Mouse (Mus musculus) cerebellum, postnatal 14 days (tissue): Measurements from ENCODE around the gene Olfr71.
A peak's percentile ranks its signal among the peaks of the same experiment; 100 is the strongest.

Source experiments
- DNase-seq, 2 experiments: peaks; one replicate each; pipeline ENCODE4 v3.0.0; 2021; ENCODE audit warnings: mixed read lengths in 2 of 2

The Olfr71 gene

DNA sequence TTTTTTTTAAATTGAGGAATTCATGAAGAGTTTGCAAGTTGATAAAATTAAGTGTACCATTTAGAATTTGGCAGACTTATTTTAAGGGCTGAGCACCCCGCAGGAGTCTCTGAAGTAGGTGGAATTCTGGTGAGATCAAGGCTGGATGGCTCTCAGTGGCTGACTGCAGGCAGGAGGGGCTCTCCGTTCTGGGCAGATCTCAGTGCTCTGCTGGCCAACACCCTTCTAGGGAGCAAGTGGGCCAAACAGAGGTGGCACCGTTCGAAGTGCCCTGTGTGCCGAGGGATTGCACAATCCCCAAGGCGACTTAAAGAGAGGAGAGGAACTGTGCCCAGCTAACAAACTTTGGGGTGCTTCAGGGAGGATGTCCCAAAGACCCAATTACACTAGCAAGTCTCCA is at the start of gene Olfr71:
Gene Olfr71, minus strand, starts transcription at position 387 of the 400 bp plus-strand sequence.
- no peak for DNase-seq

DNA sequence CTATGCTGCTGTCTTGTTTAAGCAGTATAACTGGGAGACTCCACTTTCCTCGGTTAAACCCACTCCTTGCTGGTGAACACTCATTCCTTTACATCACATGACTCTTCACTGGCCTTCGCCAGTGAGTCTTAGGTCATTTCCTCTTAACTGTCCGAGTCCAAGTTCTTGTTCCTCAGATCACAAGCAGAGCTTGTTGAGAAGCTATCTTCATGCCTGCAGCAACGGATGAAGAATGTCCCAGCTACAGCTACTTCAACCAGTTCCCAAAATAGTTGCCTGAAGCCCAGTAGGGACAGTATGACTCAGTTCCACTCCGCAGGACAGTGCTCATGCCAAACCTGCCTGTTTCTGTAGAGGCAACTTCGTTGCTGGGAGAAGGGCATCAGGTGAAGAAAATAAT is 47.2 kb upstream of the Olfr71 start:
- DNase-seq, result no peak

DNA sequence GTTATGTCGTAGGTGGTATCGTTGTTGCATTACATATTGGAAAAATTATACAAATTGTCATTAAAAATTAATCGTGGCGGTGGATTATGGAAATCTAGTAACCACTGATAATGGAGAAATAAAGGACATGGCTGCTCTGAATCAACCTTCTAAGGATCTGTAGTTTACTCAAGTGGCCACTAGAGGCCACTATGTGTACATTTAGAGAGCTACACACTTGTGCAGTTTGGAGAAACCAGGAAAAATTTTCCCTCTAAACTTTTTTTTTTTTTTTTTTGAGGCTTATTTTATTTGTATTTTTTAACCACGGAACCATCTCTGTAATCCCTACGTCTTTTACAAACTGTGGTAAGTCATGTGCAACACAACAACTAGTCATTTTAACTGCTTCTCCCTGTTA is 35.1 kb upstream of the Olfr71 start:
- peak; percentile 28 to 46 for DNase-seq

DNA sequence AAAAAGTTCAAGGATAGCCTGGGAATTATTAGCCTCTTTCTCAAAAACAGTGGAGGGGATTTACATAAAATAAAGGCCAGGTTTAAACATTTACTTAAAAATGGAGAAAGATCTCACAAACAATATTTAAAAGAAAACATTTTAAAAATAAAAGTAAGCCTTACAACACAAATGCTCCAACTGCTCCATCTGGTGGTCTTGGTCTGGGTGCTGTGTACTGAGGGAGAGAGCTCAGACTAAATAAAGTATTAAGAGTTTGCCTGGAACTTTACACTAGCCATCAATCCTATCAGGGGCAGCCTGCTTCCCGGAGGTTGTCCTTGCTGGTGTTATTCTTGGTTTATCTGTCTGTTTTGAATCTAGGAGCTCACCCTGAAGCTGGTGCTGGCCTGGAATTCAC is 33.0 kb upstream of the Olfr71 start:
- no peak for DNase-seq

DNA sequence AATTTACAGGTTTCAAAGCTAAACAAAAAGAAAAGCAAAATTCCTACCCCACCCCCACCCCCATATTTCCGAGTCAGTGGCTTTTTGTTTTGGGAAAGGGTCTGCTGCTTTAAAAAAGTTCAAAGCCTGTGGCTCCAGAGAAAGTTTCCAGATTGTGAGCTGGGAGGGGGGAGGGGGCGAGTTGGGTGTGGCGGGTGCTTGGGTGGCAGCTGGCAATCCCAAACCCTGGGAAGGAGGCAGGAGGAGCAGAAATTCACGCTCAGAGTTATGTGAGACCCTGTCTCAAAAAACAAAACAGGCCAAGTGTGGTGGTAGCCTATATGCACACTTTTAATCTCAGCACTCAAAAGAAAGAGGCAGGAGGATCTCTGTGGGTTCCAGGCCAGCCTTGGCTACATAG is 32.6 kb upstream of the Olfr71 start:
- no peak for DNase-seq

DNA sequence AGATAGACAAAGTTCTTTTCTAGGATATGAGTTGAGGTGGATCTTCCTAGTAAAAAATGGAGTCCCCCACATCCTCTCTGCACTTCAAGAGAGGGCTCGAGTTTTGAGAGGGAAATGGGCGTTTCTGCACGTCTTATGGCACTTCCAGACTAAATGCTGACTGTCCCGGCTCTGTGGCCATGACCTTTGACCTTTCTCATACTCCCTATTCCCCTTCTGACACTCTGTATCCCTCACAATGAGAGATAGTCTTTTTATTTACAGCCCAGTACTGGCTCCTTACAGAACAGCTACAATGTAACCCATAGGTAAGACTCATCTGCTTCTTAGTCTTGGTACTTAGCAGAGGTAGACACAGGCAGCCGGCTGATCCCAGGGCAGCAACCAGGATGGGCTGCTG is 31.5 kb upstream of the Olfr71 start:
- DNase-seq, result no peak

DNA sequence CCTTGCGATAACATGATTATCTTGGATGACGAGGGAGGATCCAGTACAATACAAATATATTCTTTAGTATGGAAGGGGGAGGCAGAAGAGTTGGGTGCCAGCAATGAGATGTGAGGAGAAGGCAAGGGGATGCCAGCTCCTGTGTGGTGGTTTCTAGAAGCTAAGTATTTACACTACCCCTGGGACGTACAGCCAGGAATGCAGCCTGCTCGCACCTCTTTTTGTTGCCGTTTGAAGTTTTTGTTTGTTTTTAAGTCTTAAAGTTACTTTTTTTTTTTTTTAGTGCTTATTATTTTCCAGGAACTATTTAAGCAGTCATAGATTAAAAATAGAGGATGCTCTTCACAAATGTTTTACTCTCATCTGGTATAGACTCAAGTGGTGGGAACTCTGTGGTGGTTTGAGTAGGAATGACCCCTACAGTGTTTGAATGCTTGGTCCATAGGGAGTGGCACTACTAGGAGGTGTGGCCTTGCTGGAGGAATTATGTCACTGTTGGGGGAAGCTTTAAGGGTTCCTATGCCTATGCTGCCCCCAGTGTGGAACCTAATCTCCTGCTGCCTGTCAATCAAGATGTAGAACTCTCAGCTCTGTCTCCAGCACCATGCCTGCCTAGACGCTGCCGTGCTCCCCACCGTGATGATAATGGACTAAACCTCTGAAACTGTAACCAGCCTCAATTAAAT is 29.1 kb upstream of the Olfr71 start:
- DNase-seq, result no peak

DNA sequence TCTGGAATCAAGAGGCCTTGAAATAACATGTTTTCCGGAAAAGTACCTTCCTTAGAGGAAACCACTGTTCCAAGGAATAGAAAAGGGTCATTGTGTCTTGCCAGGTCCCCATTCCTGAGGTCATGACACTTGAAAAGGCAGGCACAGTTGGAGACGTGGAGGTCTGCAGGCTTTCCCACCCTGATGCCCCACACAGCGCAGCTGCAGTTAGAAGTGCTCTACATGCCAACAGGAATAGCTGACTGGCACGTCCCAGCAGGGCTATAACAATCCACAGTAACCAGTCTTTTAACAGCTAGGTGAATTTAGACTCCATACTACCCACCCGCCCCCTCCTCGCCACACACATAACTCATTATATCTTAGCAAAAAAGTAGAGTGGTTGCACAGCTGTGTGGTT is 27.1 kb upstream of the Olfr71 start:
- no peak for DNase-seq

DNA sequence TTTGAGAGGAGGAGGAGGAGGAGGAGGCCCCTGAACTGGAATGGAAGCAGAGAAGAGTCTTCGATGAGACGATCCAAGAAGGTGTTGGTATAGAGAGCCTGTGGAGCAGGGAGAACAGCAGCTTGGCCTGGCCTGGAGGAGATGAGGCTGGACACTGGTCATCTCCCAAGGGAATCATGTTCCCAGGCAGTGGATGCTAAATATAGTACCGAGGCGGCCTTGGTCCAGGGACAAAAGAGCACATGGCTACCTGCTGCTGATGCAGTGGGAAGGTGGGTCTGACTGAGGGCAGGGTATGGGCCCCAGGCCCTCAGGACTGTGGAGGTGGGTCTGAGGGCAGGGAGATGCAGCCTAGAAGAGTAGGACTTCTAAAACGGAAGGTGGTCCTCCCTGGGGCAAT is 23.1 kb upstream of the Olfr71 start:
- DNase-seq, result no peak

DNA sequence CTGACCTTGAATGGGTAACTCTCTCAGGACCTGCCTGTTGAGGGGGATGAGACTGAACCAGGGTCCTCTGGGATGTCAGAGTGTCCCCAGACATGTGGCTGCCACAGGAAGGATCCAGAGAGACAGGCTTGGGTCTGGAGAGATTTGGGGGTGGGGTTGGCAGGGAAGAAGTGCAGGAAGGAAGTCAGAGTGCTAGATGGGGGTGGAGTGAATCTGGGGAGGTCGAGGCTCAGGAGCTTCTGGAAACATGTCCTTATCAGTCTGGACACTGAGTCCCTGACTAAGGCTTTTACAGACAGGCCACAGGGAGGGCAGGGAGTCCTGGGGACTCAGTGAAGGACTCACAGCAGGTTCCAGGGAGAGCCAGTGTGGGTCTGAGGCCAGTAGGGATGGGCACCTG is 22.1 kb upstream of the Olfr71 start:
- no peak for DNase-seq

DNA sequence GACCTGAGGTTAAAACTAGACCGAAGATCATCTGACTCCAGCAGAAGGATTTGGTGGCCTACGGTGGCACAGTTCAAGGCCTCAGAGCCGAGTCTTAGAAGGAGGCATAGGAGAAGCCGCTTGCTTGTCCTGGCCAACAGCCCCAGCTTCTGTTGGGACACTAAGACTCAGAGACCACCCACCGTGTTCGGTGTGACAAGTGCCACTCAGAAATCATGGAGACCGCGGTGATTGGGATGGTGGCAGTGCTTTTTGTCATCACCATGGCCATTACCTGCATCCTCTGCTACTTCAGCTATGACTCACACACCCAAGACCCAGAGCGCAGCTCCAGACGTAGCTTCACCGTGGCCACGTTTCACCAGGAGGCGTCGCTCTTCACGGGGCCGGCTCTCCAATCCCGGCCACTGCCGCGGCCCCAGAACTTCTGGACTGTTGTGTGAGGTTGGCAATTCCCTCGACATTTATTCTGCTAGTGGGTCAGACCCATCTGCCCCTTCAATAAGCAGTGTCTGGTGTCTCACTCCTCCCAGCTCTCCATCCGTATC is 20.8 kb upstream of the Olfr71 start:
- DNase-seq, result no peak

DNA sequence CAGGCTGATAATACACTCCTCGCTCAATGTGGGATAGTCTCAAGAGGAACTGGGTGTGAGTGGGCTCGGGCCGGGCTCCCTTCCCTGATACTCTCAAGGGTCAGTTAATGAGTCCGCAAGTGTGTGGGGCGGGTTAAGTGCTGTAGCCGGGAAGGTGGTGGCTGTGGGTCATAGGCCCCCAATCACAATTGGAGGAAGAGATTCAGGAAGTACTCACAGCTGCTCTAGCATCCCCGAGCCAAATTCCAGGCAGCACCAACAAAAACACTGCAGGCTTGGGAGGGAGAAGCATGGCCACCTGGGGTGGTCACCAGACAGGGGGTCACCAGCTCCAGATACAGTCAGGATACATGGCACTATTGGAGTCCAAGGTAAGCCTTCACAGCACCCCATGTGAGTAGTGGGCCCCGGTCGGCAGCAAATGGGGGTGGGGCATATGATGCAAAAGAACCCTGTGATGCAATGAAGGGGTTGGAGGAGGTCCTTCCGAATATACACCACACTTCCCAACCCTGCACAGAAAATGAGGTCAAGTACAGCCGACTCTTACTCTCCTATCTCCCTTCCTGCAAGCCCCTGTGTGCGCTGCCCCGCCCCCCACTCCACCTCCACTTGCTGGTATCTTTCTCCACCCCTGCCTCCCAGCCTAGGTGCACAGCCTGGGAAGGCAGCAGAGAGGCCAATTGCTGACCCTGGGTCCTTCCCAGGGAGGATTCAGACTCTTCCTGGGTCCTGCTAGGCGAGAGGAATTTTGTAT is 19.9 kb upstream of the Olfr71 start, which contains the start of gene Spaar:
Gene Spaar, plus strand, starts transcription at position 241 of the 757 bp plus-strand sequence.
- DNase-seq, result no peak

DNA sequence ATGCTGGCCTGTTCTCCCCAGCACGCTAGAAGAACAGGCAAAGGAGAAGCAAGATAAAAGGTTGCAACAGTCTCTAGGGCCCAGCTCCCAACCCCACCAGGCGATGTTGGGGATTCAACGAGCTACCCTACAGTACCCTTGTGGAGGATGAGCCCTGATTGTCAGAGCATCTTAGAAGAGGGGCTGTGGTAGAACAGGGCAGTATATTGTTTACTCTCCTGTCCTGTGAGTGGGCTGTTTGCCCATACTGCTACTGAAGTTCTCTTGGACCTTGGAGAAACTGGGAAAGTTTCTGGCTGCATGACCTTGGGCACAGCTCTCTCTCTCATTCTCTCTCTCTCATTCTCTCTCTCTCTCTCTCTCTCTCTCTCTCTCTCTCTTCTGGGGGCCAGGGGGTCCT is 19.1 kb upstream of the Olfr71 start:
- no peak for DNase-seq

DNA sequence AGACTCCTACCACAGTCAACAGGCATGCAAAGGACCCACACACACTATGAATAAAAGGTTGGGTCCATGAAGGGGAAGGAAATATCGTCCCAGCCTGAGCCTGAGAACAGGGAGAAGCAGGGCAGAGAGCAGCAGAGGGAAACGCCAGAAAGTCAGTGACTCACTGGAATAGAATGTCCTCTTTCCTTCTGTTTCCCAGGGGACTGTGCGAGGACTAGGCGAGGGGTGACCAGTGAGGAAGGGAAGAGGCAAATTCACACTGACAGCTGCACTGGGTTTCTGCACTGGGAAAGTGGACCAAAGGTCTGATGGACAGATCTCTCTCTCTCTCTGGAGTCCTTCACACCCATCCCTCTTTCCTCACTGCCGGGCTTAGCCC is 18.5 kb upstream of the Olfr71 start:
- no peak for DNase-seq

DNA sequence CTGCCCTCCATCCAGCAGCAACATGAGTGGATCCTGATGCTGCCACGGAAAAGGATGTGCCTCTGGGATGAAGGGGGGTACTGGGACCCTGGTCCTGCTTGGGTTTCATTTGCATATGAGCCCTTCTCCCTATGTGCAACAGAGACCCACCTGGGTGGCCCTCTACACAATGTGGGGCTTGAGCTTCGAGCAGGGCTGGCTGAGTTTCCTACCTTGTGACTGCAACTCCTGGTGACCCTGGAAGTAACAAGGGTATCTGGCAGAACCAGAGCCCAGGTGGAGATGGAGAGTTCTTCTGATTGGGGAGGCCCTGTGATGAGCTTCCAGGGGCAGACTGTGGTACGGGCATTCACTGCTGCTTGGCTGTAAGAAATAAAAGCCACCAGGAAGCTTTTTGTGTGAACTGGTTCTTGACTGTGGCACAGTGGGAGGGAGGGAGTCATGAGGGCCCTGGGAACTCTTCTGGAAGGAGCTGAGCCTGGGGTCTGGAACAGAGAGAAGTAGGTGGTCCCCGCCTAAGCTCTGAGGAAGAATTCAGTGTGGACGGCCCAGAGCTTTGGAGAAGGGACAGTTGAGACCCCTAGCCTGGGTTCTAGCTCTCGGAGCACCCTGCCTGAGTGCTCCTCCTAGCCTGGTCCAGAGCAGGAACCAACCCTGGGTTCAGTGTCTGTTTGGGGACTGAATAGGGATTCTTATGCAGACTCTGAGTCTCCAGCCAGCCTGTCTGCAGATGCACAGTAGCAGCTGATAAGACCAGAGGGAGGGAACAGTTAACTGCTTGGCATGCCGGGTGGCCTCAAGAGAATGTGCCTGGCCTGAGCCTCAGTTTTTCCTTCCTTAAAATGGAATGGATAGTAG is 17.9 kb upstream of the Olfr71 start:
- DNase-seq, result no peak

DNA sequence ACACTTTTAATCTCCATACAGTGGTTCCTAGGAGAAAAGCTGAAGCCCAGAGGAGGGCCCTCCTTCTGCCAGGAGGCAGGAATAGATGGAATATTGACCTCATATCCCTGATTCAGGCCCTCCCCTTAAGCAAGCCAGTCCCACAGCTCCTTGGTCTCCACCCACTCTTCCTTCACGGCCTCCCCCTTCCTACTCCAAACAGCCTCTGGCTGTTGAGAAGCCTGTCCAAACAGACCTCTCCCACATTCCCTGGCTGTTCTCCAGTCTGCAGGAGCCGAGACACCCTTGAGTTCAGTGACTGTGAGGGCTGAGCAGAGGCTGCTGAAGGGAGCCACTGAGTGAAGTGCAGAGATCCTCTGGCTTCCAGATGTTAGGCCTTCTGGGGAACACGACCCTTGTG is 16.9 kb upstream of the Olfr71 start, which contains the start of gene Hrct1:
Gene Hrct1, plus strand, starts transcription at position 194 of the 400 bp plus-strand sequence.
- DNase-seq, result no peak

DNA sequence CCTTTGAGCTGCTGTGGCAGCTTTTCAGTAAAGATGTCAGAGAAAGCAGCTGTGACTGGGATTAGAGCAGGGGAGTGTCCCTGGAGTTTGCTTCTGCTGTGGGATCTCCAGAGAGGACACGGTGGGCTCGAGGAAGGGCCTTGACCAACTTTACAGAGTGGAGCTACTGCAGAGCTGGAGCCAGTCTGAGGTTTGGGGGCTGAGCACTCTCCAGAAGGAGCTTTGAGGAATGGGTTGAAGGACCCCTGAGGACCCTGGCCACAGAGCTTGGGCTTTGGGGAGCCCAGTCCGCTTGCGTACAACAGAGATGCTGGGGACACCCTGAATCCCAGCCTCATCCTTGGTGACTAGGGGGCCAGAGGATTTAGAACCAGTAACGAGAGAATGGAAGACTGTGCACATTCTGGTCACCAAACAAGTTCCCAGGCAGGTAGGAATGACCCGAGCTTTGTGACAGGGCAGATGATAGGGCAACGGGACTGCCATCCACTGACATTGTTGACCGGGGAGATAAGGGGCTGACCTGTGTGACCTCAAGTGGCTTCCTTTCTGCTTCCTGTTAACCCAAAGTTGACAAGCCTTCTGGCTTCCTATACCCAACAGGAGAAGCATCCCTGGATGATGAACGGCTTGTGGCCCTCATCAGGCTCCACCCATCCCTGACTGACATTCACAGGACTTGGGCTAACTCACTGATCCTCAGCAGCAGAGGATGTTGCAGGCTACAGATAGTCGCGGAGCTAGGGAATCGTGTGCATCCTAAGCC is 16.4 kb upstream of the Olfr71 start:
- no peak for DNase-seq

DNA sequence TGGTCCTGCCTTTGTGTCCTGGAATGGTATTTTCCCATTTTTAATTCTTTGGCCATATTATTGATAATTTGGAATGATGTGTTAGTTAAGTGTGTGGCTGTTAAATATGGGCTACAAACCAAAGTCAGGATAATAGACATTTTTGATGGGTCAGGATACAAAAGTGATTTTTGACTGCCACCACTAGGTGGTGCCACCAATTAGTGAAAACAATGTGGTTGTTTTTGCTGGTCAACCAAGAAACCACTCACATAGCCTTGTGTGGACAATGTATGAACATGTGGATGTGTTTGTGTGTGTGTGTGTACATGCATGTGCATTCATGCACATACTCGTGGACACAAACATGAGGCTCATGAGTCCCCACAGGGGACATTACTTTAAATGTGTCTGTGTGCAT is 14.7 kb upstream of the Olfr71 start:
- peak; percentile 64 to 76 for DNase-seq

DNA sequence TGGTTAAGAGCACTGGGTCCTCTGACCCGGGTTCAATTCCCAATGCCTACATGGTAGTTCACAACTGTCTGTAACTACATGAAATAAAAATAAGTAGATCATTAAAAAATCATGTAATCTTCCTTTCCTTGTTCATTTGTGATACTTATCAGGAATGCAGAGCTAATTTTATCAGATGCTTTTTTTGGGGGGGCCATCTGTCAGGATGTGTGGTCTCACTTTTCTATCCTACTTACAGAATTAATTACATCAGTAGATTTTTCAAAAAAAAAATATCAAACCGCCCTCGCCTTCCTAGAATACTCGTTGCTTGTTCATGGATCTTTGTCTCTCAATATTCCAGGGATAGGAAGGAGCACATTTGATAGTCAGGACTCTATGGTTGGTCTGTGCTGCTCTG is 12.1 kb upstream of the Olfr71 start:
- DNase-seq, result no peak

DNA sequence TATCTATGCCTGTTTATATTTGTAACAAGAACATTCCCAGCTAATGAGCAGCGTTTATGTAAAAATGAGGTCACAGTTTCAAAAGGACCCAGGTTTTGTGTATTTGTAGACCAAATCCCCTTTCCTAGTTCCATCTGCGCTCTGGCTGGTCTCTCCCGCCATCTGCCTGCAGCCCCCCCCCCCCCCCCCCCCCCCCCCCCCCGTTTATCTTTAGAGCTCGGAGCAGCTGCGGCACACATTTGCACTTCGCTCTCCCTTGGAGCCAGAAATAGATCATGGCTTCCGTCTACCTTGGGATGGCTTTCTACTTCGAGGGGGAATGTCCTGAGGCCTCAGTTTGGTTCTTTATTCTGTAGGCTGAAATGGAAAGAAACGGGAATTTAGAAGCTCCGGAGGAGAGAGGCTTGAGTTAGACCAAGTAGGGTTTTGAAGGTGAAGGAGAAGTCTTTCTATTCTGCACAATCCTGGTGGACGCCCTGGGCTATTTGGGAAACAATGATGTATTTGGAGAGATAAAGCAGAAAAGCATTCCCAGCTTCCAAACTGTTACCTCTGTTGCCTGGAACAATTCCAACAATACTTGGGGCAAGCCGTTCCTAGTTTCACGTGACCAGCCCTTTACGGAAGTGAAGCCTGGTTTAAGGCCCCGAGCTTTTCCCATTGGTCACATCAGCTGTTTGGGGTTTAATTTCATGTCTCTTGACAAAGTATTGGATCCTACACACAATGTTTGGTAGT is 10.6 kb upstream of the Olfr71 start:
- DNase-seq, result peak in 1 of 2 experiments; percentile 38

DNA sequence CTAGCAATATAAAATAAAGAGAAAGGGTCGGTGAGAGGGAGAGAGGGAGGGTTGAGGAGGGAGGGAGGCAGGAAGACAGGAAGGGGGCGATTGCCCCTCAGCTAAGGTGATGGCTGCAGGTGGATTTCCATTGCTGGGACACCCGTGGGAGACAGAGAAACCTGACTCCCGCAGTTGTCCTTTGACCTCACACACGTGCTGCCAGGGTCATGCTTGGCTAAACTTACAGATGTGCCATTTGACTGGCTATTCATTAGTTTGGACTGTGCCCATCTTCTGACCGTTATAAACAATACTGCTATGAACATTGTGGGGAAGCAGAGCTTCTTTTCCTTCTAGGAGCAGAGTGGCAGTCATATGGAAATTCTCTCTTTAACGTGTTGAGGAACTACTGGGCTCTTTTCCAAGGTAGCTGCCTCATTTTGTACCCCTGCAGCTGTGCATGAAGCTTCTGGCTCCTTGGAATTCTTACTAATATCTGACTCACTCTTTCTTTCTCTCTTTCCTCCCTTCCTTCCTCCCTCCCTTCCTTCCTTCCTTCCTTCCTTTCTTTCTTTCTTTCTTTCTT is 3.7 kb upstream of the Olfr71 start:
- no peak for DNase-seq
